Mouse (Mus musculus) embryo, embryonic 10 days (tissue): Measurements from ENCODE around the gene Spata5.
A peak's percentile ranks its signal among the peaks of the same experiment; 100 is the strongest.

Source experiments
- DNase-seq: peaks from one replicate; pipeline ENCODE4 v3.0.0-alpha.2; 2015; ENCODE audit warnings: low spot score

The Spata5 gene

GRCm38 (mm10) chr3:37420641-37421040, 945 bp downstream of the Spata5 start:
- peak; percentile 51 for DNase-seq

- peak; percentile 8 for DNase-seq
Measured at GRCm38 (mm10) chr3:37421179-37421578, 1.5 kb downstream of the Spata5 start.

- DNase-seq, result no peak
Measured at GRCm38 (mm10) chr3:37426069-37426468, 6.4 kb downstream of the Spata5 start.

GRCm38 (mm10) chr3:37430359-37430758, 10.7 kb downstream of the Spata5 start:
- DNase-seq, result no peak

GRCm38 (mm10) chr3:37439770-37440169, 20.1 kb downstream of the Spata5 start:
- no peak for DNase-seq

- no peak for DNase-seq
Measured at GRCm38 (mm10) chr3:37443409-37443808, 23.7 kb downstream of the Spata5 start.

GRCm38 (mm10) chr3:37455992-37456391, 36.3 kb downstream of the Spata5 start:
- DNase-seq, result no peak

GRCm38 (mm10) chr3:37468170-37468569, 48.5 kb downstream of the Spata5 start:
- peak; percentile 42 for DNase-seq

GRCm38 (mm10) chr3:37469353-37469752, 49.7 kb downstream of the Spata5 start:
- DNase-seq, result no peak

- DNase-seq, result no peak
Measured at GRCm38 (mm10) chr3:37470867-37471266, 51.2 kb downstream of the Spata5 start.

GRCm38 (mm10) chr3:37472461-37472860, 52.8 kb downstream of the Spata5 start:
- DNase-seq, result no peak

GRCm38 (mm10) chr3:37476485-37476884, 56.8 kb downstream of the Spata5 start:
- DNase-seq, result no peak

GRCm38 (mm10) chr3:37477438-37478188, 57.9 kb downstream of the Spata5 start:
- no peak for DNase-seq

GRCm38 (mm10) chr3:37479771-37480170, 60.1 kb downstream of the Spata5 start:
- DNase-seq, result no peak

- no peak for DNase-seq
Measured at GRCm38 (mm10) chr3:37481295-37481694, 61.6 kb downstream of the Spata5 start.

GRCm38 (mm10) chr3:37482720-37483119, 63.0 kb downstream of the Spata5 start:
- DNase-seq, result no peak

GRCm38 (mm10) chr3:37483709-37484265, 64.1 kb downstream of the Spata5 start:
- no peak for DNase-seq

GRCm38 (mm10) chr3:37487639-37488038, 67.9 kb downstream of the Spata5 start:
- DNase-seq, result no peak

- DNase-seq, result no peak
Measured at GRCm38 (mm10) chr3:37488173-37488572, 68.5 kb downstream of the Spata5 start.

GRCm38 (mm10) chr3:37490025-37490424, 70.3 kb downstream of the Spata5 start:
- no peak for DNase-seq

- DNase-seq, result no peak
Measured at GRCm38 (mm10) chr3:37500939-37501338, 81.2 kb downstream of the Spata5 start.

- DNase-seq, result no peak
Measured at GRCm38 (mm10) chr3:37502552-37502951, 82.9 kb downstream of the Spata5 start.

GRCm38 (mm10) chr3:37503846-37504245, 84.2 kb downstream of the Spata5 start:
- no peak for DNase-seq
